Mouse (Mus musculus): Measurements from ENCODE around the gene Ctse.
"Not testable (repeated sequence)": the region's sequence is repeated elsewhere in the genome, so short reads cannot be mapped to it uniquely, and the experiment has no call there.

The Ctse gene

DNA sequence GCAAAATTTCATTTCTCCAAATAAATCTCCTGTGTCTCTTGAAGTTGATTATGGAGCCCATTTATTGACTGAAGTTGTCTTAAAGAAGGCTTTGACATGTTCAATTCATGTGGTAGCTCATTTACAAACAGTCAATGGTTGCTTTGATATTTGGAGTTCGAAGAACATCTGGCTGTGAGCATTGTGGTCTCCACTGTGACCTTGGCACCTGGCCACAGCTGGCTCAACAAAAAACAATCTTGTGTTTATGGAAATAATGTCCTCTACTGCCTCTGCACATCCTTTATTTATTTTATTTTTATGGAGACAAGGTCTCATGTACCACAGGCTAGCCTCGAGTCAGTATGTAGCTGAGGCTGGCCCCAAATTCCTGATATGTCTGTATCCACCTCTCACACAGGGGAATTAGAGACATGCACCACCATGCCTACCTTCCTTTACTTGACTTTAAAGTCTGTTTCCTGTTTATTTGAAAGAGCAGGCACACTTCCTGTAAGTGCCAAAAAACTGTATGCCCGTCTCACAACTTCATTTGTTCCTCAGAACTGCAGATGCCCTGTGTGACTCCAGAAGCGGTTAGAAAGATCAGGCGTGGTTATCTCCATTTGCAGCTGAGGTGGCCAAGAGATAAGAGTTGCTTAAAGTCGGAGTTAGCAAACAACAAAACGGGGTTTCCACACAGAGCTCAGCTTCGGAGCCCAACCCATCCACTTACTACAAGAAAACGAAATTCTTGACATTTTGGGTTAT, at the start of gene Ctse:
TSS of gene Ctse (plus strand) at position 516 of the 750 bp plus-strand sequence.
- no peak for DNase-seq (ENCODE audit: low spot score in 2 of 2)

DNA sequence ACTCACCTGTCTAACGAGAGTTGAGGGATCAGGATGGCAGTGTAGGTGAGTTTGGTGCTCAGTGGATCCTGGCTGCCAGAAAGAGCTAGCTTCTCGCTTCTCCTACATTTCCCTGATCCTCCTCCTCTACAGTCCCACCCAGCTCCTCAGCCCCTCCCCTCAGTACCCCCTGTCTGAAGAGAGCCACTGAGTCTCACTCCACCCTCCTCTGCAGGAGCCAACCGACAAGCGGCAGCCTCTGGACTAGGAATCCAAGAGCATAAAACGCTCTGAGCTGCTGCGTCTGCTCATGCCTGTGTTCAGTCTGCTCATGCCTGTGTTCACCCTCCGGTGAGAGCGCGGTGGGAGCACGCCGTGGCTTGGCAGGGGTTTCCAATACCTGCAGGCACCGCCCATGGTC, 39.2 kb upstream of the Ctse start, which contains the start of gene Avpr1b:
TSS of gene Avpr1b (plus strand) at position 335 of the 400 bp plus-strand sequence.
- no peak for DNase-seq (ENCODE audit: low spot score in 2 of 2)

DNA sequence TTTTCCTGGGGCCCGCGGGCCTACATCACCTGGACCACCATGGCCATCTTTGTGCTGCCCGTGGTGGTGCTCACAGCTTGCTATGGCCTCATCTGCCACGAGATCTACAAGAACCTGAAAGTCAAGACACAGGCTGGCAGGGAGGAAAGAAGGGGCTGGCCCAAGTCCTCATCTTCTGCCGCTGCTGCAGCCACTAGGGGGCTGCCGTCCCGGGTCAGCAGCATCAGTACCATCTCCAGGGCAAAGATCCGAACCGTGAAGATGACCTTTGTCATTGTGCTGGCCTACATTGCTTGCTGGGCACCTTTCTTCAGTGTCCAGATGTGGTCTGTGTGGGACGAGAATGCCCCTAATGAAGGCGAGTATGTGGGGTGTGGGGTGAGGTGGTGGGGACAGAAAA, 37.8 kb upstream of the Ctse start:
- DNase-seq (ENCODE audit: low spot score in 2 of 2): no peak

DNA sequence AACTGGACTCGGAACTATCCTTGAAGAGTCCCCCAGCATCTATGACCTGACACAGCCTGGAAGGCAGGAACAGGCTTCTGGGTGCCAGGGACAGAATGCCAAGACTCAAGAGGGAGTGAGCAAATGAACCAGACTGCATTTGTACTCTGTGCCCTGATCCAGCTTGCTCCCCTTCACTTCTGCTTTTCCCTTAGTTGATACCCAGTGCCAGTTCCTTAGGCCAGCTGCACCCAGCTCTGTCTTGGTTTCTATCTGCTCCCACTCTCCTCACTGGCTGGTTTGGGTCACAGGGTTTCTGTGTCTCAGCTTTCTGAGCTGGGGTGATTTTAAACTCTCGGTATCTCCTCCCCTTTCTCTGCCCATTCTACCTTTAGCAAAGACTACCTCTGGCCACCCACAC, 31.4 kb upstream of the Ctse start:
- DNase-seq (ENCODE audit: low spot score in 2 of 2): no peak

DNA sequence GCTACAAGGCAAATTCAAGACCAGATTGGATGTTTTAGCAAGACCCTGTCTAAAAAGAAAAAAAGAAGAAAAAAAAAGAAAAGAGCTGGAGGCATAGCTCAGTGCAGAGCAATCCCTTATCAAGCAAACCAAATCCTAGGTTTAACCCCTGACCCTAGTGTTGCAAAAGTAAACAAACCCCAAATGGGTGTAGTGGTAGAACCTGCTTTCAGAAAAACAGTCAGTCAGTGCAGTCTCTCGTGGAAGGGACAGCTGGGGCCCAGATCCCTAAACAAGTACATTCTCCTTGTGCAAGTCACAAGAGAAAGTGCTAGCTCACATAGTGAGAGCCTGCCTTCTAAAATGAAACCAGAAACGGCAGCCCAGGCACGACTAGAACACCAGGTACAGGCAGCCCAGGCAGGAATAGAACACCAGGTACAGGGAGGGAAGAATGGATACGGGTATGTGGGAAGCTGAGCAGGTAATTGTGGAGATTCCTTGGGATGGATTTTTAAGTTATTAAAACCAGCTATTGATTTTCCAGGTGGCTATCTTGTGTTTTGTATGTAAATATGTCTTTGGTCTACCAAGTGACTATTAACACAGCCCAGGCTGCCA, 25.4 kb upstream of the Ctse start:
- no peak for DNase-seq (ENCODE audit: low spot score in 2 of 2)

DNA sequence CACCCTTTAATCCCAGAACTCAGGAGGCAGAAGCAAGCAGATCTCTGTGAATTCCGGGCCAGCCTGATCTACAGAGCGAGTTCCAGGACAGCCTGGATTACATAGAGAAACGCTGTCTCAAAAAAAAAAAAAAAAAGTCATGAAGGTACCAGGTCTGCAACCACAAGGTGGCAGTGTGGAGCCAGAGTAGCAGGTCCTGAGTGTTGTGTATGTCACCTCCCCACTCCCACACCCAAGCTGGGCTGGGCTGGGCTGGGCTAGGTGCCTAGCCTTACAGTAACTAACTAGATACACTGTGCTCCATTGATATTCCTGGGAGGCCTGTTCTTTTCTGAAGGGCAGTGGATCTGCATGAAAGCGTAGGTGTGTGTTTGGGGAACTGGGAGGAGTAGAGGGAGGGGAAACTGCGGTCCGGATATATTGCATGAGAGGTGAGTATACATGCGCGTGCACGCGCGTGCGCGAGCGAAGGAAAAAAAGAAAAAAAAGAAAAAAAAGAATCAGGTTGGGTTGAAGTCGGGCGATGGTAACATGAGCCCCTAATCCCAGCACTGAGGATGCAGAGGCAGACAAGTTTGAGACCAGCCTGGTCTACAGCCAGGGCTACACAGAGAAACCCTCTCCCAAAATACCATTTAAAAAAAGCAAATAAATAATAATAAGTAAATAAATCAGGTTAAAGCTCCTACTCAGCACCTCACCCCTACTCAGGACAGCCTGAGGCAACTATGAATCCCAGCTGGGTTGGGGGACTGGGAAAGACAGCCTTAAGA, 24.6 kb upstream of the Ctse start:
- DNase-seq (ENCODE audit: low spot score in 2 of 2): peak; percentile 18 to 33

DNA sequence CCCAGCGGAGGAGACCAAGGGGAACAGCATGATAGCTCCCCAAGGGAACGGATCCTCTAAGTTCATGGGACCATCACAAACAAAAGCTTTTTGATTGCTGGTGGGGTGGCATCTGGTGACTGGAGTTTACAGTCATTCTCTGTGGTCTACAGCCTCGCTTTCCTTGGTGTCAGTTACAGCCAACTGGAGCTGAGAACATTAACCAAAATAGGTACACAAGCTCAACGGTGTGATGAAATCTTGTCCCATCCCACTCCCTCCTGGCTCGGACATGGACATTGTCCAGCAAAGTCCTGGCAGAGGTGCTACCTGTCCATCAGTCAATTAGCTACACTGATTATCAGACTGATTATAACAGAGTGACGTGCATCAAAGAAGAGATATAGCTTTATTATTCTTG, 23.5 kb upstream of the Ctse start:
- no peak for DNase-seq (ENCODE audit: low spot score in 2 of 2)

DNA sequence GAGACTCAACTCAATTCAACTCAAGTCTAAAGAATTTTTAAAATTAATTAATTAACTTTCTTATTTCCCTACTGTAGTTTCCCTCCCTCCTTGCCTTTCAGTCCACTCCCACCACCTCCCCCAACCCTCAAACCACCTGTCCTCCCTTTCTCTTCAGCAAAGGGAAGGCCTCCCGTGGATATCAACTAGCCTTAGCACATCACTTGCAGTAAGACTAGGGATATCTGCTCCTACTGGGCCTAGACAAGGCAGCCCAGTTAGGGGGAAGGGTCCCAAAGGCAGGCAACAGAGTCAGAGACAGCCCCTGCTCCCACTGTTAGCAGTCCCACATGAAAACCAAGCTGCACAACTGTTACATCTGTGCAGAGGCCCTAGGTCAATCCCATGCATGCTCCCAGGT, 22.0 kb upstream of the Ctse start:
- no peak for DNase-seq (ENCODE audit: low spot score in 2 of 2)

DNA sequence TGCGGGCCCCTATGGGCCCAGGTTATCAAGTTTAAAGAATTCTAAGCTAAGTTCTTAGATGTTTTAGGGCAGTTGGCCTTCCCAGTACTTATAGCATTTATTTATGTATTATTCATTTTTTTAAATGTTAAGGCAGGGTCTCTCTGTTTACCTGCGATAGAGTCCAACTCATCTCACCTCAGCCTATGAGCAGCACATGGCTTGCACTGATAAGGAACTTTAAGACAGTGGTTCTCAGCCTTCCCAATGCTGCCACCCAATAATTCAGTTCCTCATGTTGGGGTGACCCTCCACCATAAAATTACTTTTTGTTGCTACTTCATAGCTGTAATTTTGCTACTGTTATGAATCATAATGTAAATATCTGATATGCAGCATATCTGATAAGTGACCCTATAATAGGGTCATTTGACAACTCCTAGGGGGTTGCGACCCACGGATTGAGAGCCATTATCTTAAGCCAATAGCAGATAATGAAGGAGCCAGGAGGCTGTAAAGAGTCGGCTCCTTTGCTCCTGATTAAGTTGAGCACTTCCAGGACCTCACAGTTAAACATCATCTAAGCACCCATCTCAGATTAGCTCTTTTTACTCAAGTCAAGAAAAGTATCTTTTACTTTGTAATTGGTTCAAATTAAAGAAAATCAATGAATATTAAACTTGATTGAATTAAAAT, 21.4 kb upstream of the Ctse start:
- no peak for DNase-seq (ENCODE audit: low spot score in 2 of 2)

DNA sequence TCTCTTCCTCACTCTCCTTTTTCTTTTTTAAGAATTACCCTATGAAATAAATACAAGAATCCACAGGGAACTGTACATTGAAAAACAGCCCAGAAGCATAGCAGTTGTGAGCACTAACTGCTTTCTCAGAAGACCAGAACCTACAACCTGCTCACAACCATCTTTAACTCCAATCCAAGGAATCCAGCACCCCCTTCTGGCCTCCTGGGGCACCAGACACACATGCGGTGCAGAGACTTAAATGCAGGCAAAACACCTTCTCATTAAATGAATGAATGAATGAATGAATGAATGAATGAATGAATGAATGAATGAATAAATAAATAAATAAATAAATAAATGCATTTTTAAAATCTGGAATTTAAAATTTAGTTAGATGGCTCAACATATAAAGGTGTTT, 19.5 kb upstream of the Ctse start:
- DNase-seq (ENCODE audit: low spot score in 2 of 2): no peak

DNA sequence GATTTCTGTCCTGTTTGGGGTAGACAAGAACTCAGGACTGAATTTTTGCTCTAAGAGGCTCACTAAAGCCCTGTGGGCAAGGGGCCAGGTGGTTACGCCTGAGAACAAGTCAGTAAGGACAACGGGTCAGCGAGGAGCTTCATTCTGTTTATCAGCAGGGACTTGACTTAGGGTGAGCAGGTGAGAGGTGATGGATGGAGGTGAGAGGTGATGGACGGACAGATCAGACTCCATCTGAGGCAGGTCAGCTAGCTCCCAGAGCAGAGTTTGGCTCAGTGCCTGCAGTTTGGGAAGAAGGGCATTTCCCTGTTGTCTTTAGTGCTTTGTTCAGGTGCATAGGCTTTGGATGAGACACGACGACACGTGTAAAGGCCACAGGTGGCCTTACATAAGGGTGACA, 18.8 kb upstream of the Ctse start:
- DNase-seq (ENCODE audit: low spot score in 2 of 2): no peak

DNA sequence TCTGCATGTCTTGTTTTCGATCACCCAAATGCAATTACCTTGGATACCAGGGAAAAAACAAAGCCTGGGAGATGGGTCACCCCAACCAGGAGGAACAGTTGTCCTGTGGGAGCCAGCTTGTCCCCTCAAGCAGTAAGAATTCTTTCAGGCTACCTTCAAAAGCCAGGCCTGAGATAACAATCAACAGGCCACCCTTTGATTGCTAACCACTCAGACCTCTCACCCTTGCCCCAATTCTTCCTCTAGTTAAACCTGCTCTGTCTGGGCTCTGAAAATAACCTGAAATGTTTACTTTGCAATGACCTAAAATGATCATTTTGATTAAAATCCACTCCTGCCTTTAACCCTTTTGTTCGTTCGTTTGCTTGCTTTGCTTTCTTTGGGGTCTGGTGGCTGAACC, 14.5 kb upstream of the Ctse start:
- no peak for DNase-seq (ENCODE audit: low spot score in 2 of 2)

DNA sequence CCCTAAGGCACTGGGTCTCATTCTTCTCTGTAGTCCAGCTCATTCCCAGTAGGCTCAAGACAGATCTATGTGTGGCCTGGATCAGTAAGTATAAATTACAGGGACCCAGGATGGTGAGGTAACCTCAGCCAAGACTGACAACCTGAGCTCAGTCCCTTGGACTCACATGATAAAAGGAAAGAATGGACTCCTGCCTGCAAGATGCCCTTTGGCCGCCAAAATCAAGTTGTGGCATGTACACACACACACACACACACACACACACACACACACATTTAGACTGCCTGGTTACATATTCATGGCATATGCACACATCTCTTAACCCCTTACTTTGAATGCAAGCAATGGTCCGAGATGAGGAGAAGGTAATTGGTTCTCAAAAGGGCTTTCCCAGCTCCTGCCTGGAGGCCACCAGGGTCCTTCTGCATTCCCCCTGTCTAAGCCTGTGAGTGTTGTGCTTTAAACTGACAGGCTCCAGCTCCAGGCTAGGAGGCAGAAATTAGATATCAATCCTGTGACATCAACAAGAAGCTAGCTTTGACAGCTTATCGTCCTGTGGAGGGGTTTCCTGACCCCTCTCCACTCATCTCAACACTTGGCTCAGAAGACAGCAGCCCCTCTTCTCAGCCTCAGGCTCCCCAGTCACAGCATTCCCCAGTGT, 13.8 kb upstream of the Ctse start:
- DNase-seq (ENCODE audit: low spot score in 2 of 2): no peak

DNA sequence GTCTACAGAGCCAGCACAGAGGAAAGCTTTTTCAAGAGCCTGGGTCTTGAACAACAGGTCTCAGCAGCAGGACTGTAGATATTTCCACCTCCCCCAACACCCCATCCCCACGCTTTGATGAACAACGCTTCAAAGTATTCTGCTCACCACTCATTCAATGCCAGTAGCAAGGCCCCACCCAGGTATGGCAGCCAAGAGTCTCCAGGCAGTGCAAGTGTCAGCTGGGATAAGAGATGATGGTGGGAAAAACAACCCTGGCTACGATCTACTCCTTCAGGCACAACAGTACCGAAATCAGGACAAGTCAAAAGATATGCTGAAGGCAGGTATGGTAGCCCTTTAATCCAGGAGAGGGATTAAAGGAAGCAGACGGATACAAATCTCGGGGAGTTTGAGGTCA, 11.9 kb upstream of the Ctse start:
- DNase-seq (ENCODE audit: low spot score in 2 of 2): no peak

DNA sequence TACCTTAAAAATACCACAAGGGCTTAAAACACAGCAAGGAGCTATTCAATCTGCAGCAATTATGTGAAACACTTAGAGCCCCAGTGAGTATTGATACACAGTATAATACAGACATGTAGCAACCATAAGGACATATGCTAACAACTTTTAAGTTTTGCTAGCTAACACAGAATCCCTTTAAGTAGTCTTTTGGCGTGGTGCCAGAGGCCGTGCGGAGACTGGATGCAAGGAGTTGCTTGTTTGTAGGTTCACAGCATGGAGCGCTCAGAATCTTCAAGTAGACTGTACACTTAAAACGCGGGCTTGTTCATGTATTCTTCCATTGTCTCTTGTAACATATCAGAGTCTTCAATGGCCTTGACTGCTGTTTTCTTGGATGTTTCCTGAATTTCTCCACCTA, 5.9 kb upstream of the Ctse start:
- not testable (repeated sequence) for DNase-seq (ENCODE audit: low spot score in 2 of 2)

DNA sequence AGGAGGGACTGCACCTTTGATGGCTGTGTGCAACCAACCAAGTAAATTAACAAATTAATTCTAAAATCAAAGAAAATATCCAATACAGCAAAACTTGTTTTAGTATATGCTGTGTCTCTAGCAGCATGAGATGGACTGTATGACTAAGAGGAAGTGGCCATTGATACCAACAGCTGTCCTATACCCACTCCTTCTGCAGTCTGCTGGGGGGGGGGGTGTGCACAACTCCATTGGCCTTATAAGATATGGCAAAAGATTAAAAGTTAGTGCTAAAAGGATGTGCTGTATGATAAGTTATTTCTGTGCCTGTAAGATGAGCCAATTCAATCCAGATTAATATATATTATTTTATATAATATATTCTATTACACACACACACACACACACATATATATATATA, 3.6 kb upstream of the Ctse start:
- DNase-seq (ENCODE audit: low spot score in 2 of 2): no peak

DNA sequence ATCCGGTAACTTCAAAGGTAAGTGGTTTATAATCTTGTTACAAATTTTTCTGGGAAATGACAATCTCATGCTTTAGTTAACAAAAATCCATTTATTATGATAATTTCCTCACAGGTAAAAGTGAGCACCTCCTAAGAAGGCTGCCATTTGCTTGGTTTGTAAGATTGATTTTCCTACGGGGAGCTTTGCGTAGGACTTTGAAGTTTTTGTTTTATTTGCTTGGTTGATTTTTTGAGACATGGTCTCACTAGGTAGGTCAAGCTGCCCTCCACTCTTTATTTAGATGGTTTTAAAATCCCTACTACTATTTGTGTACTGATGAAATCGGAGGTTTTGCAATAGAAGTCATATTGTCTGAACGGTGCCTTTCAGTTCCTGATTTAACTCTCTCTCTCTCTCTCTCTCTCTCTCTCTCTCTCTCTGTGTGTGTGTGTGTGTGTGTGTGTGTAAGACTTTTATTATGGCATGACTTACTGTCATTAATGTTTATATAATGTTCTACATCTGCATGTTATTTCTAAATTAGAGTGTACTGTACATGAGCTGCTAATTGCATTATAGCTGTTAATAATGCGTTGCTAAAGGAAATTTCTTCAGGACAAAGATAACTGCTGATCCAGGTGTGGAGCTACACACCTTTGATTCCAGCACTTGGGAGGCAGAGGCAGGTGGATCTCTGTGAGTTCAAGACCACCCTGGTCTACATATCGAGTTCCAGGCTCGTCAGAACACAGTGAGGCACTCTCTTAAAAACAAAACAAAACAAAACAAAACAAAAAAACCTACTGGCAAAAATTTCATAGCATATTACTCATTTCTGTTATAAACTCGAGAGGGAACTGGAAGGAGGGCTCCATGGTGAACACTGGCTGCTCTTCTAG, 675 bp downstream of the Ctse start:
- DNase-seq (ENCODE audit: low spot score in 2 of 2): no peak

DNA sequence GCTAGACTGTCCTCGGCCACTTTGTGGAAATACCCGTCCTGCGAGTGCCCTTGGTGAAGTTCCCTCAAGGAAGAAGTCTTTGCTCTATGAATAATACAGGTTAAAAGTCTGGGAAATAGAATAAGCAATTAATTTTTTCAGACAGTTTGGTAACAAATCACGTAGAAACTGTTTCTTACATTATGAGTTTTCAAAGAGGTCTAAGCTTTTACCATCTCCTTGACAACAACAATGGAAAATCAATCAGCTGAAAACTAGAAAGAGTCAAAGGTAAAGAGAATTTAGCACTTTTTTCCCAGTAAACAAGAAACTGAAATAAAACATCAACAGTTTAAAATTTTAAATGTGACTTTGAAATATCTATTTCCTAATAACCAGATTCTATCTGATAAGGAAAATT, 2.0 kb downstream of the Ctse start:
- DNase-seq (ENCODE audit: low spot score in 2 of 2): no peak

DNA sequence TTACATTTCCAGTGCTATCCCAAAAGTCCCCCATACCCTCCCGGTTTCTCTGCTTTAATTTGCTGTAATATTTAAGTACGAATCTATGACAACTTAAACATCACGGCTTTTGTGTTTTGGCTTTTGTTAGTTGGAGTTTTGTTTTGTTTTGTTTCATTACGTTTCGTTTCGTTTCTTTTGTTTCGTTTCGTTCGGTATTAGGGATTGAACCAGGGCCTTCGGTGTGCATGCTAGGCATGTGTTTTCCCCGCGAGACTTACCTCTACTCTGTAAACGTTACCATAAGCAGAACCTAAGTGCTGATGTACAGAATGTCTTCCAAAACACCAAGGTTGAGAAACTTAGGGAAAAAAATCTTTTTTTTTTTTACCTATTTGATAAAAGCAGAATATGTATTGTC, 3.5 kb downstream of the Ctse start:
- DNase-seq (ENCODE audit: low spot score in 2 of 2): no peak

DNA sequence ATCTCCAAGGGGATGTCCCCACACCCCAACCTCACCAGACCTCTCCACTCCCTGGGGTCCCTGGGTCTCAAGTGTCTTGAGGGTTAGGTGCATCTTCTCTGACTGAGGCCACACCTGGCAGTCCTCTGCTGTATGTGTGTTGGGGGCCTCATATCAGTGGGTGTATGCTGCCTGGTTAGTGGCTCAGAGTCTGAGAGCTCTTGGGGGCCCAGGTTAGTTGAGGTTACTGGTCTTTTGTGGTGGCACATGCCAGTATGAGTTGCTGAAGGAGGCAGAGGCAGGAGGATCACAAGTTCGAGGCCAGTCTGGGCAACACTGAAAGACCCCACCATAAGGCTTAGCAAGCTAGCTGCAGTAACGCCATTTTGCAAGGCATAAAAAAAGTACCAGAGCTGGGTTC, 4.1 kb downstream of the Ctse start:
- DNase-seq (ENCODE audit: low spot score in 2 of 2): no peak
